ENCODE assay signal across 8 mouse cellular contexts in genomic region chr9:57130577-57131433, GRCm38 (mm10). TPM values are rescaled to one million over a fixed set of nuclear protein-coding genes. Genes with fewer than 3 reads are reported as not detected.
DNase-seq lines count a peak whose midpoint lies in the region; ATAC-seq lines count a peak whose summit lies in the region.

TSS of gene Man2c1 (plus strand) at chr9:57130690.

- DNase-seq in T-cell, adult 2 months (ENCODE audit: low spot score), result peak; percentile 93
- peak; percentile 95 to 96 for DNase-seq in cerebellum, postnatal 36 days
- DNase-seq in frontal cortex, postnatal 36 days (ENCODE audit: low spot score in 2 of 2), result peak; percentile 91 to 96
- peak; percentile 90 for DNase-seq in left cerebral cortex, adult 11 months (ENCODE audit: low spot score)
- peak; percentile 94 to 95 for DNase-seq in lung, postnatal 4 days
- DNase-seq in retina, postnatal 7 days (ENCODE audit: low read depth, low spot score), result peak; percentile 88
- DNase-seq in urinary bladder, adult 2 months (ENCODE audit: low spot score), result peak; percentile 81

- under 1% methylated on average over 58 of the region's 58 CpGs for WGBS in hindbrain, embryonic 15.5 days

- H3K9ac ChIP-seq in hindbrain, embryonic 15.5 days, result peak within 1 kb of the TSS; percentile 77

- no peaks in the 10 kb centered on the region for H3K9me3 ChIP-seq in hindbrain, embryonic 15.5 days

- peak within 1 kb of the TSS; percentile 95 for H3K27ac ChIP-seq in hindbrain, embryonic 15.5 days (replicated peaks)

- H3K36me3 ChIP-seq in hindbrain, embryonic 15.5 days, result peaks cover 20% of the 10 kb centered on the region

- ATAC-seq in hindbrain, embryonic 15.5 days (ENCODE audit: low FRiP score, low read depth), result peak; percentile 93

- peaks cover 20% of the 10 kb centered on the region for H3K4me1 ChIP-seq in hindbrain, embryonic 15.5 days (replicated peaks)

- no peaks in the 10 kb centered on the region for H3K27me3 ChIP-seq in hindbrain, embryonic 15.5 days

- H3K4me3 ChIP-seq in hindbrain, embryonic 15.5 days, result peak within 1 kb of the TSS; percentile 80

- peak within 1 kb of the TSS; percentile 80 for H3K4me2 ChIP-seq in hindbrain, embryonic 15.5 days

RNA-seq across cellular contexts. Expression of gene Man2c1, which starts in this region (rescaled TPM):
- polyA plus RNA-seq in hindbrain, embryonic 15.5 days (2015; fragmentation: Nextera tagmentation; extraction: Ambion mirVana), result 94.9 and 108 TPM in 2 replicates
- polyA plus RNA-seq in urinary bladder, adult 2 months (2012; rRNA removed), result 124 and 135 TPM in 2 replicates

Comparison
In these comparisons a context has a peak if more than half of its experiments do, and no peak if none do; other contexts are left out.
1. Peak in every context shown above with its lines: DNase-seq, ATAC-seq, H3K4me3 ChIP-seq and H3K27ac ChIP-seq.